Mouse (Mus musculus) midbrain, embryonic 14.5 days (tissue): ENCODE data around the gene Dnah7a. TPM values are rescaled to one million over a fixed set of nuclear protein-coding genes. Genes with fewer than 3 reads are reported as not detected.
"Not testable (repeated sequence)": the region's sequence is repeated elsewhere in the genome, so short reads cannot be mapped to it uniquely, and the experiment has no call there.

Experiments
- ATAC-seq: fragments of 200-750 bp; cut with Nextera tagmentation; 2 replicates; pipeline ENCODE4 v1.8.0; 2017; ENCODE audit warnings: moderate number of reproducible peaks, moderate library complexity; ENCODE audit not compliant: low FRiP score, low TSS enrichment
- DNase-seq: peaks from one replicate; pipeline ENCODE4 v3.0.0-alpha.2; 2015
- H3K27ac ChIP-seq: fragments of 300-500 bp; sonication (generic); replicated peaks from 2 replicates; pipeline ENCODE4 v1.5.1; 2014; ENCODE audit warnings: mild to moderate bottlenecking, low read depth, low read length, moderate library complexity
- H3K27me3 ChIP-seq: fragments of 300-500 bp; sonication (generic); 2 replicates; pipeline ENCODE4 v1.6.1; 2014; ENCODE audit warnings: low read length, control low read depth, mixed read lengths; ENCODE audit not compliant: control insufficient read depth, insufficient read depth
- H3K36me3 ChIP-seq: fragments of 300-500 bp; sonication (generic); 2 replicates; pipeline ENCODE4 v1.6.1; 2014; ENCODE audit warnings: low read length, control low read depth; ENCODE audit not compliant: control insufficient read depth, insufficient read depth
- H3K4me1 ChIP-seq: fragments of 300-500 bp; sonication (generic); 2 replicates; pipeline ENCODE4 v1.6.1; 2014; ENCODE audit warnings: mild to moderate bottlenecking, antibody characterized with exemption, low read length, control low read depth; ENCODE audit not compliant: control insufficient read depth, insufficient read depth
- H3K4me2 ChIP-seq: fragments of 300-500 bp; sonication (generic); 2 replicates; pipeline ENCODE4 v1.6.1; 2014; ENCODE audit warnings: mild to moderate bottlenecking, low read length, moderate library complexity
- H3K4me3 ChIP-seq: fragments of 300-500 bp; sonication (generic); replicated peaks from 2 replicates; pipeline ENCODE4 v1.5.1; 2014; ENCODE audit warnings: low read depth, low read length
- H3K9ac ChIP-seq: fragments of 300-500 bp; sonication (generic); replicated peaks from 2 replicates; pipeline ENCODE4 v1.6.1; 2014; ENCODE audit warnings: mild to moderate bottlenecking, low read length, moderate library complexity
- H3K9me3 ChIP-seq: fragments of 300-500 bp; sonication (generic); 2 replicates; pipeline ENCODE4 v1.6.1; 2016; ENCODE audit warnings: low read length, control low read depth, mixed read lengths; ENCODE audit not compliant: control insufficient read depth
- WGBS: fragments of 180-500 bp; shearing (Covaris S2); extraction: QIAGEN DNeasy Blood & Tissue Kit; methylation state at CpG from one replicate; pipeline ENCODE4 v1.1.7; 2014; 5-methylcytosine and 5-hydroxymethylcytosine counted together
- polyA plus RNA-seq: library from polyadenylated mRNA; unstranded; fragments of >200 nt; fragmentation: Nextera tagmentation; extraction: Ambion mirVana; gene quantifications from 2 replicates; pipeline ENCODE4 v1.2.1, GENCODE M21; 2014

Dnah7a gene
- polyA plus RNA-seq, 1 experiment from 2014 or later = 10.9 TPM

- Histone ChIP-seq H3K9ac (no peak overlapping the region), H3K9me3 (no peaks in the 10 kb centered on the region), H3K4me2 (no peak overlapping the region), H3K36me3 (no peaks in the 10 kb centered on the region), H3K4me3 (no peak overlapping the region), H3K4me1 (no peaks in the 10 kb centered on the region), H3K27ac (no peak overlapping the region), H3K27me3 (no peaks in the 10 kb centered on the region)
- no peak for ATAC-seq
- WGBS = 43% methylated on average over 6 of the region's 6 CpGs
- DNase-seq = no peak
These were observed 76.6 kb downstream of the Dnah7a start for GRCm38 (mm10) chr1:53630011-53630410.

- Histone ChIP-seq H3K27me3 (no peaks in the 10 kb centered on the region), H3K4me3 (no peak overlapping the region), H3K9me3 (peaks cover 5% of the 10 kb centered on the region; the same call in 1 of the 2 replicates), H3K27ac (no peak overlapping the region), H3K4me2 (no peak overlapping the region), H3K4me1 (no peaks in the 10 kb centered on the region), H3K9ac (no peak overlapping the region), H3K36me3 (no peaks in the 10 kb centered on the region)
- ATAC-seq (no peak), DNase-seq (no peak)
- WGBS = 96% methylated on average over 16 of the region's 16 CpGs
These were observed 93.1 kb downstream of the Dnah7a start for GRCm38 (mm10) chr1:53613486-53613885.

GRCm38 (mm10) chr1:53581326-53581725, 125.3 kb downstream of the Dnah7a start:
- not testable (repeated sequence) for H3K9me3 ChIP-seq, H3K36me3 ChIP-seq, H3K27me3 ChIP-seq, H3K4me2 ChIP-seq, H3K4me3 ChIP-seq, H3K9ac ChIP-seq, H3K4me1 ChIP-seq, H3K27ac ChIP-seq, DNase-seq, ATAC-seq
- WGBS = 0% methylated on average over 1 of the region's 1 CpGs

GRCm38 (mm10) chr1:53557918-53558317, 148.7 kb downstream of the Dnah7a start:
- DNase-seq = not testable (repeated sequence)
- 93% methylated on average over 3 of the region's 3 CpGs for WGBS

GRCm38 (mm10) chr1:53547018-53547417, 159.6 kb downstream of the Dnah7a start:
- H3K36me3 ChIP-seq, ATAC-seq, H3K9me3 ChIP-seq, H3K4me1 ChIP-seq, H3K27ac ChIP-seq, H3K9ac ChIP-seq, H3K27me3 ChIP-seq, DNase-seq, H3K4me2 ChIP-seq, H3K4me3 ChIP-seq: not testable (repeated sequence)
- 90% methylated on average over 10 of the region's 10 CpGs for WGBS

More at GRCm38 (mm10) chr1:53557918-53558317, 148.7 kb downstream of the Dnah7a start:
- not testable (repeated sequence) for H3K27ac ChIP-seq, H3K27me3 ChIP-seq, H3K4me1 ChIP-seq, ATAC-seq, H3K36me3 ChIP-seq, H3K9me3 ChIP-seq, H3K9ac ChIP-seq, H3K4me3 ChIP-seq, H3K4me2 ChIP-seq

- 63% methylated on average over 2 of the region's 2 CpGs for WGBS
These were observed 168.2 kb downstream of the Dnah7a start for GRCm38 (mm10) chr1:53538356-53538755.

GRCm38 (mm10) chr1:53534826-53535225, 171.8 kb downstream of the Dnah7a start:
- not testable (repeated sequence) for DNase-seq, H3K9me3 ChIP-seq, H3K9ac ChIP-seq, H3K4me3 ChIP-seq, H3K27me3 ChIP-seq, H3K27ac ChIP-seq, ATAC-seq, H3K4me2 ChIP-seq, H3K36me3 ChIP-seq, H3K4me1 ChIP-seq
- 94% methylated on average over 1 of the region's 1 CpGs for WGBS

More at GRCm38 (mm10) chr1:53538356-53538755, 168.2 kb downstream of the Dnah7a start:
- ATAC-seq, H3K4me3 ChIP-seq, H3K27ac ChIP-seq, H3K9me3 ChIP-seq, DNase-seq, H3K4me2 ChIP-seq, H3K36me3 ChIP-seq, H3K9ac ChIP-seq, H3K27me3 ChIP-seq, H3K4me1 ChIP-seq: not testable (repeated sequence)

GRCm38 (mm10) chr1:53526021-53526420, 180.6 kb downstream of the Dnah7a start:
- H3K9ac ChIP-seq, H3K9me3 ChIP-seq, H3K27me3 ChIP-seq, ATAC-seq, H3K4me3 ChIP-seq, DNase-seq, H3K4me1 ChIP-seq, H3K36me3 ChIP-seq, H3K4me2 ChIP-seq, H3K27ac ChIP-seq: not testable (repeated sequence)
- WGBS = 87% methylated on average over 2 of the region's 2 CpGs

GRCm38 (mm10) chr1:53473699-53474098, 232.9 kb downstream of the Dnah7a start:
- Histone ChIP-seq H3K27ac (no peak overlapping the region), H3K4me2 (no peak overlapping the region), H3K36me3 (no peaks in the 10 kb centered on the region), H3K9me3 (no peaks in the 10 kb centered on the region), H3K9ac (no peak overlapping the region), H3K4me3 (no peak overlapping the region), H3K27me3 (no peaks in the 10 kb centered on the region), H3K4me1 (no peaks in the 10 kb centered on the region)
- DNase-seq (no peak), ATAC-seq (no peak)
- WGBS = 91% methylated on average over 4 of the region's 4 CpGs
